Mouse (Mus musculus): ENCODE data around the gene Cchcr1. TPM values are rescaled to one million over a fixed set of nuclear protein-coding genes. Genes with fewer than 3 reads are reported as not detected.
A peak's percentile ranks its signal among the peaks of the same experiment; 100 is the strongest.

Gene Cchcr1
- polyA plus RNA-seq, 1 experiment from 2014 or later, result 12.9 TPM

DNA sequence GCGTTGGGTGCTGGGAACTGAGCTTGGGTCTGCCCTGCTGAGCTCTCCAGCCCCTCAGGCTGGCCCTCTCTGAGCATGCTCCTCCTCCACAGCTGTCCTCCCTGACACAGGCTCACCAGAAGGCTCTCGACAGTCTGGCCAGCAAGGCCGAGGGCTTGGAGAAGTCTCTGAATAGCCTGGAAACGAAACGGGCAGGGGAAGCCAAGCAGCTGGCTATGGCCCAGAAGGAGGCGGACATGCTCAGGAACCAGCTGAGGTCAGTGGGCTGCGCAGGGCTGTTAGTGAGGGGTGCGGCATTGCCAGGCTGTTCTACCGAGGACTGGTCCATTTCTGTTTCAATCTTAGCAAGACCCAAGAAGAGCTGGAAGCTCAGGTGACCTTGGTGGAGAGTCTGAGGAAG is 7.5 kb downstream of the Cchcr1 start:
- H3K4me3 ChIP-seq, result no peak overlapping the region
- no peak overlapping the region for H3K9ac ChIP-seq
- 89% methylated on average over 9 of the region's 9 CpGs for WGBS
- no peaks in the 10 kb centered on the region for H3K27me3 ChIP-seq (replicated peaks)
- no peaks in the 10 kb centered on the region for H3K9me3 ChIP-seq
- no peak for ATAC-seq (ENCODE audit: low FRiP score, low read depth)
- peaks cover 31% of the 10 kb centered on the region for H3K36me3 ChIP-seq
- no peak overlapping the region for H3K27ac ChIP-seq
- no peak overlapping the region for H3K4me2 ChIP-seq (replicated peaks)
- H3K4me1 ChIP-seq, result no peaks in the 10 kb centered on the region

GRCm38 (mm10) chr17:35526644-35527043 is 9.7 kb downstream of the Cchcr1 start:
- Histone ChIP-seq H3K4me3 (no peak overlapping the region), H3K4me2 (replicated peaks) (no peak overlapping the region), H3K27me3 (replicated peaks) (no peaks in the 10 kb centered on the region), H3K4me1 (no peaks in the 10 kb centered on the region; the same call in 1 of the 2 replicates), H3K36me3 (peaks cover 40% of the 10 kb centered on the region), H3K9me3 (no peaks in the 10 kb centered on the region), H3K27ac (no peak overlapping the region), H3K9ac (no peak overlapping the region)
- ATAC-seq (ENCODE audit: low FRiP score, low read depth), result no peak
- WGBS, result 80% methylated on average over 8 of the region's 8 CpGs

DNA sequence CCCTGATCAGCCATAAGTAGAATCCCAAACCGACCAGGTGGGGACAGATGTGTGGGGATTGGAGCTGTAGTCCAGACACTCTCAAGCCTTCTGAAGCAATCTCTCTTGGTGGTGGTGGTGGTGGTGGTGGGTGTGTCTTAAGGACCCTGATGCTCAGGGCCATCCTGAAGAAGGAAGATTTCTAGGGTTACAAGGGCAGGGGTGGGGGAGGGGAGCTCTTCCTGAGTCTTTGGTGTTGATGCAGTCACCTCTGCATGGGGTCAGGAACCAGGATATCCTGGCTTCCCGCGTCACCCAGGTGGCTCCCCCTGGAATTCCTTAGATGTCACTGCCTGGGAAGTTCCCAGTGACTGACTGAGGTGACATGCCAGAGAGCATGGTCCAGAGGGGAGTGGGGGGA is 15.5 kb downstream of the Cchcr1 start:
- ATAC-seq (ENCODE audit: low FRiP score, low read depth), result no peak
- WGBS, result 8% methylated on average over 3 of the region's 3 CpGs
- Histone ChIP-seq H3K9ac (no peak overlapping the region), H3K27ac (no peak overlapping the region), H3K4me2 (replicated peaks) (no peak overlapping the region), H3K4me3 (no peak overlapping the region), H3K36me3 (peaks cover 16% of the 10 kb centered on the region), H3K27me3 (replicated peaks) (0 out of 2 replicates have a peak, but pooled peaks cover 3% of the 10 kb centered on the region), H3K9me3 (no peaks in the 10 kb centered on the region), H3K4me1 (no peaks in the 10 kb centered on the region; the same call in 1 of the 2 replicates)

DNA sequence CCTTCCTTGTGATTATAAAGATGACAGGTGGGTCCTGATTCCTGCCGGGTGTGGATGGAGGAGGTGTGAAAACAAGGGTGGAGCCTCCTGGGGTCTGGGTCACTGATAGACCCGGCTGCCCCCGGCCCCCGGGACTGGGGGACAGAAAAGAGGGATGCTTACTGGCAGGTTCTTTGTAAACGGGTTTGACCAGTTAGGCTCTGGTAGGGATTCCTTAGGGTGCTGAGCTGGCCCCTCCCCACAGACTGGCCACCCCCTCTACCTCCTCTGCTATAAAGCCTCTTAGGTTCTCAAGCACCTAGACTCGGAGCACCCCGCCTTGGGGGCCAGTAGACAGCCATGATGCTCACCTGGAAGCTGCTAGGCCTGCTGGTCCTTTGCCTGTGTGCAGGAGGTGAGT is 16.0 kb downstream of the Cchcr1 start, which contains the start of gene Psors1c2:
Gene Psors1c2, plus strand, starts transcription at position 301 of the 400 bp plus-strand sequence.
- no peaks in the 10 kb centered on the region for H3K9me3 ChIP-seq
- no peaks in the 10 kb centered on the region; the same call in 1 of the 2 replicates for H3K4me1 ChIP-seq
- 40% methylated on average over 7 of the region's 7 CpGs for WGBS
- no peak within 1 kb of the TSS for H3K4me2 ChIP-seq (replicated peaks)
- no peak within 1 kb of the TSS for H3K9ac ChIP-seq
- no peak within 1 kb of the TSS for H3K4me3 ChIP-seq
- H3K27ac ChIP-seq, result no peak within 1 kb of the TSS
- no peak for ATAC-seq (ENCODE audit: low FRiP score, low read depth)
- H3K27me3 ChIP-seq (replicated peaks), result 0 out of 2 replicates have a peak, but pooled peaks cover 3% of the 10 kb centered on the region
- H3K36me3 ChIP-seq, result peaks cover 16% of the 10 kb centered on the region

- 16% methylated on average over 6 of the region's 6 CpGs for WGBS
- Histone ChIP-seq H3K27me3 (replicated peaks) (0 out of 2 replicates have a peak, but pooled peaks cover 3% of the 10 kb centered on the region), H3K27ac (no peak overlapping the region), H3K9ac (no peak overlapping the region), H3K9me3 (no peaks in the 10 kb centered on the region), H3K4me1 (no peaks in the 10 kb centered on the region; the same call in 1 of the 2 replicates), H3K36me3 (peaks cover 10% of the 10 kb centered on the region), H3K4me3 (no peak overlapping the region), H3K4me2 (replicated peaks) (no peak overlapping the region)
- no peak; the same call in 1 of the 2 replicates for ATAC-seq (ENCODE audit: low FRiP score, low read depth)
Observed at GRCm38 (mm10) chr17:35534343-35534742, 17.4 kb downstream of the Cchcr1 start.

- WGBS, result 92% methylated on average over 4 of the region's 4 CpGs
- no peaks in the 10 kb centered on the region for H3K4me1 ChIP-seq
- no peak for ATAC-seq (ENCODE audit: low FRiP score, low read depth)
- H3K27ac ChIP-seq, result no peak overlapping the region
- H3K36me3 ChIP-seq, result no peaks in the 10 kb centered on the region
- no peak overlapping the region for H3K4me3 ChIP-seq
- no peaks in the 10 kb centered on the region for H3K9me3 ChIP-seq
- no peak overlapping the region for H3K4me2 ChIP-seq (replicated peaks)
- 0 out of 2 replicates have a peak, but pooled peaks cover 3% of the 10 kb centered on the region for H3K27me3 ChIP-seq (replicated peaks)
- H3K9ac ChIP-seq, result no peak overlapping the region
Observed at GRCm38 (mm10) chr17:35537421-35537820, 20.5 kb downstream of the Cchcr1 start.

GRCm38 (mm10) chr17:35538476-35538875 is 21.6 kb downstream of the Cchcr1 start:
- WGBS, result 88% methylated on average over 1 of the region's 1 CpGs

GRCm38 (mm10) chr17:35539540-35539939 is 22.6 kb downstream of the Cchcr1 start:
- no peak for ATAC-seq (ENCODE audit: low FRiP score, low read depth)
- H3K4me2 ChIP-seq (replicated peaks), result no peak overlapping the region
- WGBS, result 53% methylated on average over 10 of the region's 10 CpGs

More at GRCm38 (mm10) chr17:35538476-35538875, 21.6 kb downstream of the Cchcr1 start:
- Histone ChIP-seq H3K4me2 (replicated peaks) (no peak overlapping the region), H3K4me3 (no peak overlapping the region), H3K9ac (no peak overlapping the region), H3K36me3 (no peaks in the 10 kb centered on the region), H3K27me3 (replicated peaks) (no peaks in the 10 kb centered on the region), H3K27ac (no peak overlapping the region), H3K4me1 (no peaks in the 10 kb centered on the region), H3K9me3 (no peaks in the 10 kb centered on the region)
- no peak for ATAC-seq (ENCODE audit: low FRiP score, low read depth)

GRCm38 (mm10) chr17:35542761-35543411 is 26.0 kb downstream of the Cchcr1 start:
- no peaks in the 10 kb centered on the region for H3K9me3 ChIP-seq
- no peak overlapping the region for H3K9ac ChIP-seq
- no peaks in the 10 kb centered on the region for H3K27me3 ChIP-seq (replicated peaks)
- H3K4me2 ChIP-seq (replicated peaks), result peak overlapping the region; percentile 15; the same call in 1 of the 2 replicates
- no peak overlapping the region for H3K4me3 ChIP-seq
- WGBS, result 79% methylated on average over 15 of the region's 15 CpGs
- 0 out of 2 replicates have a peak overlapping the region, but pooled peaks have one; percentile 0 for H3K27ac ChIP-seq
- no peaks in the 10 kb centered on the region for H3K36me3 ChIP-seq
- peak; percentile 48 for ATAC-seq (ENCODE audit: low FRiP score, low read depth)
- H3K4me1 ChIP-seq, result peaks cover 4% of the 10 kb centered on the region

More at GRCm38 (mm10) chr17:35539540-35539939, 22.6 kb downstream of the Cchcr1 start:
- H3K36me3 ChIP-seq, result no peaks in the 10 kb centered on the region
- H3K4me3 ChIP-seq, result no peak overlapping the region
- no peaks in the 10 kb centered on the region for H3K27me3 ChIP-seq (replicated peaks)
- no peaks in the 10 kb centered on the region for H3K4me1 ChIP-seq
- no peak overlapping the region for H3K9ac ChIP-seq
- H3K27ac ChIP-seq, result no peak overlapping the region
- no peaks in the 10 kb centered on the region for H3K9me3 ChIP-seq

GRCm38 (mm10) chr17:35543412-35543861 is 26.5 kb downstream of the Cchcr1 start:
- H3K9ac ChIP-seq, result no peak overlapping the region
- H3K27me3 ChIP-seq (replicated peaks), result no peaks in the 10 kb centered on the region
- H3K9me3 ChIP-seq, result no peaks in the 10 kb centered on the region
- no peak overlapping the region for H3K4me3 ChIP-seq
- ATAC-seq (ENCODE audit: low FRiP score, low read depth), result peak; percentile 65
- H3K4me1 ChIP-seq, result peaks cover 4% of the 10 kb centered on the region
- no peaks in the 10 kb centered on the region for H3K36me3 ChIP-seq
- peak overlapping the region; percentile 15; the same call in 1 of the 2 replicates for H3K4me2 ChIP-seq (replicated peaks)
- H3K27ac ChIP-seq, result no peak overlapping the region
- 28% methylated on average over 14 of the region's 14 CpGs for WGBS

GRCm38 (mm10) chr17:35544001-35544400 is 27.1 kb downstream of the Cchcr1 start:
- Histone ChIP-seq H3K36me3 (no peaks in the 10 kb centered on the region), H3K9ac (no peak overlapping the region), H3K9me3 (no peaks in the 10 kb centered on the region), H3K27ac (no peak overlapping the region), H3K27me3 (replicated peaks) (no peaks in the 10 kb centered on the region), H3K4me2 (replicated peaks) (no peak overlapping the region), H3K4me3 (no peak overlapping the region), H3K4me1 (peaks cover 4% of the 10 kb centered on the region)
- WGBS, result 85% methylated on average over 6 of the region's 6 CpGs
- no peak for ATAC-seq (ENCODE audit: low FRiP score, low read depth)

DNA sequence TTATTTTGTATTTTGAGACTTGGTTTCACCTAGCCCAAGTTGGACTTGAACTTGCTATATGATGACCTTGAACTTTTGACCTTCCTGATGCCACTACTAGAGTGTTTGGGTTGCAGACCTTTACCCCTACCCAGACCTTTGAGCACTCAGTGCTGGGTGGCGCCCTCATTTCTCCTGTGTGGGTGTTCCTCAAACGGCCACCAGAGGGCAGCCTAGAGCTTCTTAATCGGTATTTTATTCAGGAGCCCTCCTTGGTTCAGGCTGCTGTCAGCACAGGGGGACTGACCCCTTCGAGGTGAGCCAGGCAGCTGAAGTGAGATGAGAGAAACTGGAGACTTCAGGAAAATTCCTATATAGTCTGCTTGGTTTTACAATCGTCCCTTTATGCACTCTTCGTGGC is 27.8 kb downstream of the Cchcr1 start:
- 38% methylated on average over 6 of the region's 6 CpGs for WGBS
- H3K27ac ChIP-seq, result no peak overlapping the region
- no peak overlapping the region for H3K4me3 ChIP-seq
- H3K4me2 ChIP-seq (replicated peaks), result no peak overlapping the region
- H3K9me3 ChIP-seq, result no peaks in the 10 kb centered on the region
- no peaks in the 10 kb centered on the region for H3K36me3 ChIP-seq
- H3K4me1 ChIP-seq, result peaks cover 4% of the 10 kb centered on the region
- no peak for ATAC-seq (ENCODE audit: low FRiP score, low read depth)
- H3K27me3 ChIP-seq (replicated peaks), result no peaks in the 10 kb centered on the region
- no peak overlapping the region for H3K9ac ChIP-seq

All from neural tube, embryonic 12.5 days (tissue).